In genomic region chr5:137029643-137030415, GRCm38 (mm10) we compare ENCODE assay signal across 8 mouse cellular contexts. TPM values are rescaled to one million over a fixed set of nuclear protein-coding genes. Genes with fewer than 3 reads are reported as not detected.
A peak's percentile ranks its signal among the peaks of the same experiment; 100 is the strongest.
DNase-seq lines count a peak whose midpoint lies in the region; ATAC-seq and TF ChIP-seq lines count a peak whose summit lies in the region.

No protein-coding gene starts in this region.

- no peaks in the 10 kb centered on the region for H3K79me2 ChIP-seq in myocyte (ENCODE audit: control insufficient read depth, insufficient read depth)

- no peak overlapping the region for H3ac ChIP-seq in myocyte (ENCODE audit: control insufficient read depth, insufficient read length)

- H3K36me3 ChIP-seq in heart, embryonic 14.5 days (ENCODE audit: control insufficient read depth, insufficient read depth, low read length): peaks cover under 1% of the 10 kb centered on the region; the same call in 1 of the 2 replicates
- H3K36me3 ChIP-seq in liver, embryonic 11.5 days (ENCODE audit: control insufficient read depth, insufficient read depth, low read length): no peaks in the 10 kb centered on the region; the same call in 1 of the 2 replicates
- H3K36me3 ChIP-seq in myocyte (ENCODE audit: control insufficient read depth, insufficient read depth): no peaks in the 10 kb centered on the region

- peak; percentile 58 for ATAC-seq in heart, embryonic 14.5 days (ENCODE audit: insufficient number of reproducible peaks, insufficient read depth, low FRiP score, low read depth)
- ATAC-seq in liver, embryonic 11.5 days (replicated peaks; ENCODE audit: low FRiP score): peak; percentile 78

- H3K4me3 ChIP-seq in heart, embryonic 14.5 days (ENCODE audit: control insufficient read depth in 1 of 2, insufficient read depth in 1 of 2, low read depth in 1 of 2, low read length in 2 of 2): peak overlapping the region; percentile 29 to 34
- peak overlapping the region; percentile 46 for H3K4me3 ChIP-seq in liver, embryonic 11.5 days (ENCODE audit: low read depth, low read length)
- H3K4me3 ChIP-seq in myocyte: peak overlapping the region; percentile 8

- H3K27me3 ChIP-seq in heart, embryonic 14.5 days (ENCODE audit: control insufficient read depth, insufficient read depth, low read length): peaks cover 74% of the 10 kb centered on the region
- peaks cover 78% of the 10 kb centered on the region for H3K27me3 ChIP-seq in liver, embryonic 11.5 days (replicated peaks; ENCODE audit: control insufficient read depth, insufficient read depth, low read length)
- peaks cover 19% of the 10 kb centered on the region for H3K27me3 ChIP-seq in myocyte (ENCODE audit: control insufficient read depth, insufficient read depth, insufficient read length)

- peak overlapping the region; percentile 66 for H3K4me2 ChIP-seq in heart, embryonic 14.5 days (ENCODE audit: low read length)
- peak overlapping the region; percentile 80 for H3K4me2 ChIP-seq in liver, embryonic 11.5 days
- H3K4me2 ChIP-seq in myocyte (ENCODE audit: low read depth): peak overlapping the region; percentile 74

- H3K4me1 ChIP-seq in heart, embryonic 14.5 days (ENCODE audit: control insufficient read depth in 2 of 2, insufficient read depth in 2 of 2, low read length in 2 of 2): peaks cover 18 to 25% of the 10 kb centered on the region in 2 experiments
- peaks cover 23% of the 10 kb centered on the region for H3K4me1 ChIP-seq in liver, embryonic 11.5 days (replicated peaks; ENCODE audit: control insufficient read depth, insufficient read depth, low read length)

- no peaks in the 10 kb centered on the region for H3K9me3 ChIP-seq in heart, embryonic 14.5 days (ENCODE audit: control insufficient read depth, low read length)
- H3K9me3 ChIP-seq in liver, embryonic 11.5 days (ENCODE audit: control insufficient read depth, low read length): no peaks in the 10 kb centered on the region

- no peak overlapping the region for H3K9ac ChIP-seq in heart, embryonic 14.5 days (ENCODE audit: low read length)
- H3K9ac ChIP-seq in liver, embryonic 11.5 days (ENCODE audit: low read depth, low read length): no peak overlapping the region

- peak; percentile 84 to 91 for DNase-seq in CD8-positive naive resting alpha-beta T cell, adult 2 months (ENCODE audit: low read depth in 2 of 2, low spot score in 2 of 2)
- DNase-seq in c-Kit-negative CD71-positive TER-119-positive erythroid progenitor cells, embryonic 14.5 days (ENCODE audit: low read depth, low spot score): peak; percentile 68
- DNase-seq in fibroblast of lung, adult 2 months (ENCODE audit: low read depth): peak; percentile 66
- DNase-seq in kidney, postnatal 10 days: peak; percentile 99
- peak; percentile 99 for DNase-seq in liver, embryonic 11.5 days (ENCODE audit: low spot score)
- DNase-seq in spleen, postnatal 4 days (ENCODE audit: low spot score in 2 of 2): peak; percentile 94 to 98

- TF ChIP-seq POLR2A in myocyte (IDR thresholded peaks at IDR 0.05; ENCODE audit: insufficient read length, low read depth): no peak

- H3K27ac ChIP-seq in heart, embryonic 14.5 days (replicated peaks in 1 of 2; ENCODE audit: control insufficient read depth in 1 of 2, insufficient read depth in 1 of 2, low read depth in 2 of 2, low read length in 2 of 2): no peak overlapping the region
- no peak overlapping the region for H3K27ac ChIP-seq in liver, embryonic 11.5 days (ENCODE audit: low read depth, low read length)

- WGBS in heart, embryonic 14.5 days: 1% methylated on average over 52 of the region's 52 CpGs
- WGBS in liver, embryonic 11.5 days: under 1% methylated on average over 52 of the region's 52 CpGs

TF ChIP-seq in myocyte, 11 proteins besides CTCF, POLR2A, EP300 and RAD21:
- TF ChIP-seq SRF (IDR thresholded peaks at IDR 0.05; ENCODE audit: control insufficient read depth, insufficient read length, low read depth): peak; percentile 94
- TF ChIP-seq MYOD1 (IDR thresholded peaks at IDR 0.05; ENCODE audit: control insufficient read depth in 1 of 3, insufficient read length in 2 of 3, low read depth in 2 of 3): peak in 1 of 3 experiments; percentile 10
- TF ChIP-seq TCF12 (IDR thresholded peaks at IDR 0.05; ENCODE audit: insufficient read depth, poor library complexity, severe bottlenecking): no peak
- no peak for TF ChIP-seq MAX (IDR thresholded peaks at IDR 0.05; ENCODE audit: low read depth)
- TF ChIP-seq MYOG (IDR thresholded peaks at IDR 0.05; ENCODE audit: control insufficient read depth in 1 of 3, insufficient read depth in 1 of 3, insufficient read length in 2 of 3, low read depth in 2 of 3): no peak
- peak; percentile 94 for TF ChIP-seq USF1 (IDR thresholded peaks at IDR 0.05; ENCODE audit: low read depth)
- peak; percentile 97 for TF ChIP-seq REST (IDR thresholded peaks at IDR 0.05; ENCODE audit: insufficient read depth, insufficient read length)
- TF ChIP-seq POLR2AphosphoS2 (IDR thresholded peaks at IDR 0.05; ENCODE audit: insufficient read length, low read depth): no peak

RNA-seq across cellular contexts. Expression of gene Vgf, which starts 3.6 kb away (rescaled TPM):
- polyA plus RNA-seq in heart, embryonic 14.5 days (2014; fragmentation: Nextera tagmentation; extraction: Ambion mirVana): 0.09 TPM in 1 of 2 replicates, not detected in the other
- polyA plus RNA-seq in liver, embryonic 11.5 days (2014; fragmentation: Nextera tagmentation; extraction: Ambion mirVana): 0.07 TPM in 1 of 2 replicates, not detected in the other
- 0.04 TPM for polyA plus RNA-seq in myocyte (2012; fragmentation: generic; extraction: Trizol)

RNA-seq across cellular contexts. Expression of gene Ap1s1, which starts 16.1 kb away (rescaled TPM):
- 117 and 120 TPM in 2 replicates for polyA plus RNA-seq in heart, embryonic 14.5 days (2014; fragmentation: Nextera tagmentation; extraction: Ambion mirVana)
- polyA plus RNA-seq in liver, embryonic 11.5 days (2014; fragmentation: Nextera tagmentation; extraction: Ambion mirVana): 163 and 175 TPM in 2 replicates
- 172 TPM for polyA plus RNA-seq in myocyte (2012; fragmentation: generic; extraction: Trizol)

RNA-seq across cellular contexts. Expression of gene Znhit1, which starts 42.0 kb away (rescaled TPM):
- polyA plus RNA-seq in heart, embryonic 14.5 days (2014; fragmentation: Nextera tagmentation; extraction: Ambion mirVana): 77.0 and 83.5 TPM in 2 replicates
- polyA plus RNA-seq in liver, embryonic 11.5 days (2014; fragmentation: Nextera tagmentation; extraction: Ambion mirVana): 93.8 and 97.2 TPM in 2 replicates
- polyA plus RNA-seq in myocyte (2012; fragmentation: generic; extraction: Trizol): 97.7 TPM

RNA-seq across cellular contexts. Expression of gene Serpine1, which starts 42.2 kb away (rescaled TPM):
- 0.93 and 1.0 TPM in 2 replicates for polyA plus RNA-seq in heart, embryonic 14.5 days (2014; fragmentation: Nextera tagmentation; extraction: Ambion mirVana)
- 0.09 and 0.15 TPM in 2 replicates for polyA plus RNA-seq in liver, embryonic 11.5 days (2014; fragmentation: Nextera tagmentation; extraction: Ambion mirVana)
- polyA plus RNA-seq in myocyte (2012; fragmentation: generic; extraction: Trizol): 17.6 TPM

RNA-seq across cellular contexts. Expression of gene Plod3, which starts 43.0 kb away (rescaled TPM):
- polyA plus RNA-seq in heart, embryonic 14.5 days (2014; fragmentation: Nextera tagmentation; extraction: Ambion mirVana): 36.7 and 38.3 TPM in 2 replicates
- polyA plus RNA-seq in liver, embryonic 11.5 days (2014; fragmentation: Nextera tagmentation; extraction: Ambion mirVana): 28.7 and 29.2 TPM in 2 replicates
- polyA plus RNA-seq in myocyte (2012; fragmentation: generic; extraction: Trizol): 124 TPM
